Mouse (Mus musculus): ENCODE data around the gene Golga1.

Gene Golga1

DNA sequence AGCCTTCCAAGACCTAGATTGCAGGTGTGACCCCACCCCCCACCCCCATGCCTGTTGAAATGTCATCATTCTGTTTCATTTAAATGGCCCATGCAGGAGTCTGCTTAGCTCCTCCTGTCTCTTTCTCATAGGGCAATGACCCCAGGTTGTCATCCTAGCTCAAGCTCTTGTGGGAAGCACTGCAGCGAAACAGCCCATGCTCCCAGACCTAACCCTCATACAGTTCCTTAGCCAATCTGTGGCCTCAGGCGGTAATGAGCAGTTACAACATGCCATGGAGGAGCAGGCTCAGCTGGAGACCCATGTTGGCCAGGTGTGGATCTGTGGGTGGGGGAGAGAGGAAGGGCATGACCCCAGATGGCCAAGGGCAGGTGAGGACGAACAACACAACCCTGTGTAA, 90.2 kb downstream of the Golga1 start:
- DNase-seq (ENCODE audit: extremely low spot score): no peak

DNA sequence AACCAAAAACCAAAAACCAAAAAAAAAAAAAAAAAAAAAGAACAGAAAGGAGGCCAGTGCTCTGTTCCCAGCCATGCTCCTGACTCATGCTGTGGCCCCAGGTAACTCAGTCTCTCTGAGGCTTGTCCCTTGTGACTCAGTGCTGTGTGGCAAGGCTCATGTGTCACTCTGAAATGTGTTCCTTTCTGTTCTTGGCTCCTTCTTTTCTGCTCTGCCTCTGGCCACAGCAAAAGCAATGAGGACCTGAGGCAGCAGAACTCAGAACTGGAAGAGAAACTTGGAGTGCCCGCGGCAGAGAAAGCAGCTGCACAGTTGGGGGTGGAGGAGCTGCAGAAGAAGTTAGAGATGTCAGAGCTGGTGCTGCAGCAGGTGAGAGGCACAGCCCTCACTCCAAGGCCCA, 91.2 kb downstream of the Golga1 start:
- no peak for DNase-seq (ENCODE audit: extremely low spot score)

DNA sequence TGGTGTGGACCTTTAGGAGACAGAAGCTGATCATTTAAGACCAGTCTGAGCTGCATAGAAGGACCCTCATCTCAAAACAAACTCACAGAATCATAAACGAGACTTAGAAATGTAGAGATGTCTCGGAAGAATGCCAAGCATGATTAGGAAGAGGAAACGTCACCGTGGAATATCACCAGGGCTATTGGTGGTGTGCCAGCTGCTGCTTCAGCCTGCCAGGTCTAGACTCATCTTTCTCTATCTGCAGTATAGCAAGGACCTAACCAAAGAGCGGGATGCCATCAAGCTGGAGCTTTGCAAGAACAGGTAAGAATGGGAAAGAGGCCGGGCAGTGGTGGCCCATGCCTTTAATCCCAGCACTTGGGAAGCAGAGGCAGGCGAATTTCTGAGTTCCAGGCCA, 91.6 kb downstream of the Golga1 start:
- no peak for DNase-seq (ENCODE audit: extremely low spot score)

GRCm38 (mm10) chr2:38973223-38973622, 92.1 kb downstream of the Golga1 start:
- no peak for DNase-seq (ENCODE audit: extremely low spot score)

- no peak for DNase-seq (ENCODE audit: extremely low spot score)
Measured at GRCm38 (mm10) chr2:38970057-38970456, 95.3 kb downstream of the Golga1 start.

DNA sequence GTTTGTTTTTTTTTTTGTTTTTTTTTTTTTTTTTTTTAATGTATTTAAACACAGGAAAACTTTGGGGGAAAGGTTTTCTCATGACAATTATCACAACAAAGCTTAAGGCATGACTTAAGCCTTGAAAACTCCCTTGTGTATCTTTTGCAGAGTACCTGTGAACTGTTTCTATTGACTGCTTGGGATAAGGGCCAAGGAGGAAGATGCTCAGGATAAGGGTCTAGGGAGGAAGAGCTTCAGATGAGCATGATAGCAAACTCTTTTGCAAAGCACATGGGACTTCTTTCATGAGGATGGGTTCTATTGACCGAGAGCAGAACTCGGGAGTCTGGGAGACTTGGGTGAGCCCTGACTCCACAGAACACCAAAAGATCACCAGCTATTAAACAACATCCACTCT, 95.7 kb downstream of the Golga1 start:
- no peak for DNase-seq (ENCODE audit: extremely low spot score)
